Mouse (Mus musculus): ENCODE data around the gene Ano6.

DNA sequence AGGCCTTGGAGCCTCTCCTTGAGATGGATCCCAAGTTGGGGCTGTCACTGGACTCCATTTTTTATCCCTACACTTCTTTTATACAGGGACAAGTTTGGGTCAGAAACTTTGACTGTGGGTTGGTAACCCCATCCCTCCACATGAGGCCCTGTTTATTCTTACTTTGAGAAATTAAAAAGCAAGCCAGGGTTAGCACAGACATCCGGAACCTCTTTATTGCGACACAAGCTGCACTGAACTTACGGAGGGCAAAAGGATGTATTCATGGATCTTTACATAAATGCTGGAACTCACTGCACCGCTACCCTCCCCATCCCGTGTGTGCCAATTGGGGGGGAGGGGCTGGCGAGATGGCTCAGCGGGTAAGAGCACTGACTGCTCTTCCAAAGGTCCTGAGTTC is 105.1 kb downstream of the Ano6 start:
- TF ChIP-seq EP300 (optimal IDR thresholded peaks at IDR 0.05) = no peak
- TF ChIP-seq CTCF (IDR thresholded peaks at IDR 0.05; ENCODE audit: low read depth) = no peak

Data from stomach, postnatal 0 days (tissue).